Mouse (Mus musculus): ENCODE data around the gene Ankle2.

DNA sequence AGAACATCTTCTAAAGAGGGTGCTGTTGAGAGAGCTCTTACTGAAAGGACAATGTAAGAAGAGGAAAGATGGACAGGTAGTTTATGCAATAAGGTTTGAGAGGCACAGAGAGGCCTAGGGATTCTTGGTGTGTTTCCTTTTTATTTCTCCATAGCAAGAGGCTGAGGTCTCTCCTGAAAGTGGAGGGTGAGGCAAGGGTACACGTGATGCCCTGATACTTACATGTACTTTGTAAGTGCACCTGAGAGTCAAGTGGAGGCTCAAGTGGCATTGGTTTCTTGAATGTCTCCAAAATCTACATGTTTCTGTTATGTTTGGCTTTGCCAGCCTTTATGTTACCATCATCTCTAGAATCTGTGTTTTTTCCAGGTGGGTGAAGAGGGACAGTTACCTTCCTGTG, 65.8 kb downstream of the Ankle2 start:
- TF ChIP-seq CTCF (IDR thresholded peaks at IDR 0.05; ENCODE audit: borderline replicate concordance, insufficient read depth, low read depth, low read length) (no peak), POLR2A (IDR thresholded peaks at IDR 0.05; ENCODE audit: borderline replicate concordance, insufficient read depth, low read length) (no peak)

Data from cerebellum, adult 2 months (tissue).